Mouse (Mus musculus): ENCODE measurements around the gene Atp5c1. TPM values are rescaled to one million over a fixed set of nuclear protein-coding genes. Genes with fewer than 3 reads are reported as not detected.

Gene Atp5c1
- polyA plus RNA-seq, 1 experiment from 2014 or later = 502 TPM

- no peak overlapping the region for H3K27ac ChIP-seq (replicated peaks)
- H3K27me3 ChIP-seq (ENCODE audit: low read depth, poor library complexity, severe bottlenecking) = no peaks in the 10 kb centered on the region
- no peaks in the 10 kb centered on the region for H3K4me1 ChIP-seq
- H3K4me3 ChIP-seq = no peak overlapping the region
- no peaks in the 10 kb centered on the region for H3K9me3 ChIP-seq (replicated peaks)
- DNase-seq (ENCODE audit: low spot score) = no peak
- peaks cover 100% of the 10 kb centered on the region for H3K36me3 ChIP-seq
- 88% methylated on average over 8 of the region's 8 CpGs for WGBS
Observed at GRCm38 (mm10) chr2:10087256-10087850, 7.0 kb upstream of the Atp5c1 start.

- Histone ChIP-seq H3K27me3 (ENCODE audit: low read depth, poor library complexity, severe bottlenecking) (no peaks in the 10 kb centered on the region), H3K36me3 (peaks cover 60% of the 10 kb centered on the region), H3K4me1 (peaks cover 28% of the 10 kb centered on the region), H3K4me3 (no peak overlapping the region), H3K9me3 (replicated peaks) (no peaks in the 10 kb centered on the region), H3K27ac (replicated peaks) (no peak overlapping the region)
- no peak for DNase-seq (ENCODE audit: low spot score)
- 90% methylated on average over 1 of the region's 1 CpGs for WGBS
Observed at GRCm38 (mm10) chr2:10082737-10083136, 2.4 kb upstream of the Atp5c1 start.

- Histone ChIP-seq H3K4me3 (peak overlapping the region; percentile 90), H3K27me3 (ENCODE audit: low read depth, poor library complexity, severe bottlenecking) (no peaks in the 10 kb centered on the region), H3K27ac (replicated peaks) (no peak overlapping the region), H3K4me1 (peaks cover 30% of the 10 kb centered on the region), H3K9me3 (replicated peaks) (no peaks in the 10 kb centered on the region), H3K36me3 (peaks cover 49% of the 10 kb centered on the region)
- WGBS = 87% methylated on average over 5 of the region's 5 CpGs
- no peak for DNase-seq (ENCODE audit: low spot score)
Observed at GRCm38 (mm10) chr2:10081453-10082080, 1.3 kb upstream of the Atp5c1 start.

DNA sequence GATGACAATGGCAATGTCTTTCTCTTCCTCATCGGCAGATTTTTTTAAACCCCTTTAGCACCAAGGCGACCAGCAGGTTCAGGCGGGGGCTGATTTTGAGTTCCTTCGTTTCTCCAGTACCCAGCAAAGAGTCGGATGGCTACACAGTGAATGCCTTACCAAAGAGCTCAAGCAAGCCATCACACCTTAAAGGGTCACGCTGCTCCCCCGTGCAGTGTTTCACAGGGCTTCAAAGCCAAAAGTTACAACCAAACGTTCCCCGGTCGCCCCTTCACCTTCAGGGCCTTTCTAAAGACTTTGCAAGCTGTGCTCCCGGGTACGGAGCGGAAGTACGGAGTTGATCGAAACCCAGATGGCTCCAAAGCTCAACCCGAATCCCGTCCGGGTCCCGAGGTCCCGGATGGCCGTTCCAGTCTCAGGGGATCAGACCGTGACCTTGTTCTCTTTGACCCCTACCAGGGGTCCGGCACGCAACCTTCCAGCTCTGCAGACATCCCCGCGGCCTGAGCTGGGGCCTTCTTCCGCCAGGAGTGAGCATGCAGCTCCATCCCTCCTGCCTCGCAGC lies 483 bp downstream of the Atp5c1 start:
- H3K27ac ChIP-seq (replicated peaks) = peak overlapping the region; percentile 99
- peak overlapping the region; percentile 90 for H3K4me3 ChIP-seq
- H3K36me3 ChIP-seq = peaks cover 45% of the 10 kb centered on the region
- H3K9me3 ChIP-seq (replicated peaks) = no peaks in the 10 kb centered on the region
- DNase-seq (ENCODE audit: low spot score) = no peak
- H3K27me3 ChIP-seq (ENCODE audit: low read depth, poor library complexity, severe bottlenecking) = no peaks in the 10 kb centered on the region
- under 1% methylated on average over 28 of the region's 28 CpGs for WGBS
- H3K4me1 ChIP-seq = peaks cover 35% of the 10 kb centered on the region

DNA sequence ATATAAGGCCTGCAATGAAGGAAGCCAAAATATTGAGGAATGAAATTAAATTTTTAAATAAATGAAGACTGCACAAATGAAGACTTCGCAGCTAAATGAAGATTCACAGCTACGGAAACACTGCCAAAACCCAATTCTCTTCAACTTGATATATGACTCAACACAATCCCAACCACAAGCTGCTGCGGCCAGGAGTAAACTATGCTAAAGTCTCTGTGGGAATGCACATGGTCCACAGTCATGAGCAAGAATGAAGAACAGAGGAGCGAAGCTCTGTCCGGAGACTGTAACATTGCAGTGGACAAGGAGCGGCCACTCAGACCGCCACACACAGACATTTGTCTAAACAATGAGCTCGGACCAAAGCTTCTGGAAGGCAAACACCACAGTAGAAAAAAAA lies 3.6 kb downstream of the Atp5c1 start:
- no peaks in the 10 kb centered on the region for H3K27me3 ChIP-seq (ENCODE audit: low read depth, poor library complexity, severe bottlenecking)
- DNase-seq (ENCODE audit: low spot score) = no peak
- no peak overlapping the region for H3K27ac ChIP-seq (replicated peaks)
- H3K36me3 ChIP-seq = peaks cover 44% of the 10 kb centered on the region
- H3K4me3 ChIP-seq = no peak overlapping the region
- peaks cover 37% of the 10 kb centered on the region for H3K4me1 ChIP-seq
- H3K9me3 ChIP-seq (replicated peaks) = no peaks in the 10 kb centered on the region
- WGBS = 93% methylated on average over 8 of the region's 8 CpGs

DNA sequence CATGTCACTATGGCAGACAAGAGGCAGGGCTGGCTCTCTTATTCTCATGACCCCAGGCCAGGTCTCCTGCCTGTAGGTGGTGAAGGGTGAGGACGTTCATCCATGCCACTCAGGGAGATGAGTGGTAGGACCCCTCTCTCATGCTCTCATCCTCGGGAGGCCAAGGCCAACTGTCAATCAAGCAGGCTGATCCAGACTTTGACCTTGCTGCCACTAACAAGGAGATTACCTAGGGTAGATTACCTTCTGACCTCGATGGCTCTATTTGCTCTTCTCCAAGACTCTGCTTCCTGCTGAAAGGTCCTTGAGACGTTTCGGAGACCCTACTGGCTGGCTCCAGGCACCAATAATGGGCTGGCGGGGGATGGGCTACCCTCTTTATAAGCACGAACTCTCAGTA lies 5.8 kb downstream of the Atp5c1 start:
- 84% methylated on average over 7 of the region's 7 CpGs for WGBS
- H3K27me3 ChIP-seq (ENCODE audit: low read depth, poor library complexity, severe bottlenecking) = no peaks in the 10 kb centered on the region
- H3K4me3 ChIP-seq = no peak overlapping the region
- no peak for DNase-seq (ENCODE audit: low spot score)
- H3K4me1 ChIP-seq = peaks cover 29% of the 10 kb centered on the region
- no peak overlapping the region for H3K27ac ChIP-seq (replicated peaks)
- no peaks in the 10 kb centered on the region for H3K9me3 ChIP-seq (replicated peaks)
- peaks cover 58% of the 10 kb centered on the region for H3K36me3 ChIP-seq

DNA sequence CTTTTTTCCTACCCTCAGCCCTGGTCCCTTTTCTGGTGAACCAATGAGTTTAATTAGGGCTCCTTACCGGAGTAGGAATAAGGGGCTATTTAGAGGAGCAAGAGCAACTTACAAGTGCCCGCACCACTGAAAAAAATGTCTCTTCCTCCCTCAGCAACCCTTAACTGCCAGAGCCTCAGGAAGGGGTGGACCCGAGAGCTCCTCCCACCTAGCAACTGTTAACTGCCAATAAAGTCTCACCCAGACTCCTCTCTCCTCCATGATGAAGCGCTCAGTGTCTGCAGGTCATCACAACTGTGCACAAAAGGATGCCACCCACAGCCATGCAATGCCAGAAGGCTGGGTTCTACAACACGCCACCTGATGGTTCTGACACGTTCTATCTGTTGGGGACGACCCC lies 8.6 kb downstream of the Atp5c1 start:
- 95% methylated on average over 7 of the region's 7 CpGs for WGBS
- Histone ChIP-seq H3K27me3 (ENCODE audit: low read depth, poor library complexity, severe bottlenecking) (no peaks in the 10 kb centered on the region), H3K4me3 (no peak overlapping the region), H3K36me3 (peaks cover 79% of the 10 kb centered on the region), H3K4me1 (peaks cover 10% of the 10 kb centered on the region), H3K27ac (replicated peaks) (no peak overlapping the region), H3K9me3 (replicated peaks) (no peaks in the 10 kb centered on the region)
- DNase-seq (ENCODE audit: low spot score) = no peak

DNA sequence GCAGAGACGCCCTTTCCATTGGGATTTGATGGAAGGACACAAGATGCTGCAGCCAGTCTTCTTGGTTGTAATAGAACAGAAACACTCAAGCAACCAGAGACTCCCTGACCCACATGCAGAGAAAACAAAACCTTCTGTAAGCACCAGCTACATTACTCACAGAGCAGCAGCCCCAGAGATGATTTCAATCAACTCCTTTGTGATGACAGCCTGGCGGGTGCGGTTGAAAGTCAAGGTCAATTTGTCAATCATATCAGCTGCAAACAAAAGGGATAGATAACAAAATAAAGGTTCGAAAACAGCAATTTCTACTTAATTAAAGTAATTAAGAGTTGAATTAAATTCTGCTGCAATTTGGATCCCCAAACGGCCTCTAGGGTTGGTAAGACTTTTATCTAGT lies 21.5 kb downstream of the Atp5c1 start:
- Histone ChIP-seq H3K27ac (replicated peaks) (no peak overlapping the region), H3K4me1 (no peaks in the 10 kb centered on the region), H3K36me3 (peaks cover 98% of the 10 kb centered on the region), H3K4me3 (no peak overlapping the region), H3K9me3 (replicated peaks) (no peaks in the 10 kb centered on the region), H3K27me3 (ENCODE audit: low read depth, poor library complexity, severe bottlenecking) (no peaks in the 10 kb centered on the region)
- WGBS = 90% methylated on average over 5 of the region's 5 CpGs
- no peak for DNase-seq (ENCODE audit: low spot score)

- Histone ChIP-seq H3K9me3 (replicated peaks) (no peaks in the 10 kb centered on the region), H3K4me3 (no peak overlapping the region), H3K27me3 (ENCODE audit: low read depth, poor library complexity, severe bottlenecking) (no peaks in the 10 kb centered on the region), H3K27ac (replicated peaks) (no peak overlapping the region), H3K4me1 (peaks cover 15% of the 10 kb centered on the region), H3K36me3 (peaks cover 37% of the 10 kb centered on the region)
- DNase-seq (ENCODE audit: low spot score) = no peak
- 95% methylated on average over 1 of the region's 1 CpGs for WGBS
Observed at GRCm38 (mm10) chr2:10051996-10052395, 28.3 kb downstream of the Atp5c1 start.

DNA sequence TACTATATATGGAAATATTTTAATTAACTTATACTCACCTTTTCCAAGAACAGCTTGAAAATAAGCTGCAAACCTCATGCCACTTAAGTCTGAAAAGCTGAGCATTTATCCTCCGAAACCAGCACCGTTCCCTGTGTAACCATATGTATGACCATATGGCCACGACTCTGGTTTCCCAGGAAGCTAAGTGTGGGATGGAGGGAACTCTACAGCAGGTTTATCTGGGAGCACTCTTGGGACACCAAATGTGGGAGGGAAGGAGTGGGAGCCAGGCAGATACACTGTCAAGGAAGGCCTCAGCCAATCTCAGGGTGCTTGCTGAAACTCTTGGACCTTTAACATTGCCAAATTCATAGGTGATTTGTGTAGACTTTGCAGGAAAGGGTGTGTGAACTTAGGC lies 29.4 kb downstream of the Atp5c1 start:
- no peak for DNase-seq (ENCODE audit: low spot score)
- Histone ChIP-seq H3K27me3 (ENCODE audit: low read depth, poor library complexity, severe bottlenecking) (no peaks in the 10 kb centered on the region), H3K36me3 (peaks cover 26% of the 10 kb centered on the region), H3K4me3 (no peak overlapping the region), H3K4me1 (peaks cover 22% of the 10 kb centered on the region), H3K27ac (replicated peaks) (no peak overlapping the region), H3K9me3 (replicated peaks) (no peaks in the 10 kb centered on the region)
- 91% methylated on average over 3 of the region's 3 CpGs for WGBS

- H3K4me3 ChIP-seq = peak overlapping the region; percentile 98
- no peaks in the 10 kb centered on the region for H3K27me3 ChIP-seq (ENCODE audit: low read depth, poor library complexity, severe bottlenecking)
- no peaks in the 10 kb centered on the region for H3K9me3 ChIP-seq (replicated peaks)
- no peak for DNase-seq (ENCODE audit: low spot score)
- no peak overlapping the region for H3K27ac ChIP-seq (replicated peaks)
- peaks cover 12% of the 10 kb centered on the region for H3K36me3 ChIP-seq
- 23% methylated on average over 10 of the region's 10 CpGs for WGBS
- H3K4me1 ChIP-seq = peaks cover 22% of the 10 kb centered on the region
Observed at GRCm38 (mm10) chr2:10049456-10049855, 30.9 kb downstream of the Atp5c1 start.

GRCm38 (mm10) chr2:10048461-10048860 lies 31.8 kb downstream of the Atp5c1 start, which contains the start of gene Taf3:
TSS of gene Taf3 (minus strand) at chr2:10048596.
- Histone ChIP-seq H3K36me3 (peaks cover 3% of the 10 kb centered on the region; the same call in 1 of the 2 replicates), H3K4me3 (peak within 1 kb of the TSS; percentile 98), H3K27me3 (ENCODE audit: low read depth, poor library complexity, severe bottlenecking) (no peaks in the 10 kb centered on the region), H3K4me1 (peaks cover 22% of the 10 kb centered on the region), H3K27ac (replicated peaks) (peak within 1 kb of the TSS; percentile 90), H3K9me3 (replicated peaks) (no peaks in the 10 kb centered on the region)
- peak; percentile 91 for DNase-seq (ENCODE audit: low spot score)
- WGBS = under 1% methylated on average over 36 of the region's 36 CpGs

- H3K36me3 ChIP-seq = no peaks in the 10 kb centered on the region
- H3K4me3 ChIP-seq = peak overlapping the region; percentile 98
- WGBS = 0% methylated on average over 47 of the region's 47 CpGs
- H3K9me3 ChIP-seq (replicated peaks) = no peaks in the 10 kb centered on the region
- no peaks in the 10 kb centered on the region for H3K27me3 ChIP-seq (ENCODE audit: low read depth, poor library complexity, severe bottlenecking)
- H3K27ac ChIP-seq (replicated peaks) = peak overlapping the region; percentile 90
- peaks cover 22% of the 10 kb centered on the region for H3K4me1 ChIP-seq
- DNase-seq (ENCODE audit: low spot score) = peak; percentile 56
Observed at GRCm38 (mm10) chr2:10047758-10048436, 32.4 kb downstream of the Atp5c1 start.

All from midbrain, embryonic 10.5 days (tissue).